Mouse (Mus musculus) left cerebral cortex, adult 18-20 months (tissue): Measurements from ENCODE around the gene Wipi1. TPM values are rescaled to one million over a fixed set of nuclear protein-coding genes. Genes with fewer than 3 reads are reported as not detected.
A peak's percentile ranks its signal among the peaks of the same experiment; 100 is the strongest.

ENCODE experiments used
- DNase-seq, 2 experiments: peaks; one replicate each; pipeline ENCODE4 v3.0.0; 2021 to 2022; ENCODE audit warnings: low spot score in 2 of 2, mixed read lengths in 1 of 2
- total RNA-seq, 2 experiments: library from RNA; stranded (reverse); gene quantifications; 2 replicates each; pipeline ENCODE4 v1.2.3; 2021

The Wipi1 gene
- total RNA-seq, 2 experiments from 2014 or later, result 18.4 to 19.3 TPM

DNA sequence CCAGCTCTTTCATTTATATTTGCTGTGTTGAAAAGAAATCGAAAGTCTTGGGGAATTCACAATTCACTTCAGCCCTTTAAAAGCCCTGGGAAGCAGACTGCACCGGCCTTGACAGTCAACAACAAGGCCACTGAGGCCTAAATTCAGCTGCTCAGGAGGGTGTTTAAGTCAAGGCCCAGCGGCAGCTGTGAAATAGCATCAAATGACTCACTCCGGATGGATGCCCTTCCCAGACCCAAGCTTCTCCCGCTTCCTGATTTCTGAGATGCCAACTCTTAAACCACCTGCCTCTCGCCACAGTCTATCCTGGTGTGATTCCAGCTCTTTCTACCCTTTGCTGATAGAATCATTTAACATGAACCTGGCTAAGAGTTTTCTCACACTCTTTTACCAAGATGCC, 8.6 kb upstream of the Wipi1 start:
- DNase-seq, result no peak

DNA sequence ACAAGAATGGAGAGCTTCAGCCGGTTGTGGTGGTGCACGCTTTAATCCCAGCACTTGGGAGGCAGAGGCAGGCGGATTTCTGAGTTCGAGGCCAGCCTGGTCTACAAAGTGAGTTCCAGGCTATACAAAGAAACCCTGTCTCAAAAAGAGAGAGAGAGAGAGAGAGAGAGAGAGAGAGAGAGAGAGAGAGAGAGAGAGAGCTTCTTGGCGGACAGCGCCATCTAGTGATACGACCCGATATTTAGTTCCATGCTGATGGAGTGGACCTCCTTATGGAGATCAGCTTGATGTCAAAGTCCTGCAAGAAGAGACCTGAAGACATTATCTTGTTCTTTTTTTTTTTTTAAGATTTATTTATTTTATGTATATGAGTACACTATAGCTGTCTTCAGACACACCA, 7.3 kb upstream of the Wipi1 start:
- peak; percentile 44 to 80 for DNase-seq

DNA sequence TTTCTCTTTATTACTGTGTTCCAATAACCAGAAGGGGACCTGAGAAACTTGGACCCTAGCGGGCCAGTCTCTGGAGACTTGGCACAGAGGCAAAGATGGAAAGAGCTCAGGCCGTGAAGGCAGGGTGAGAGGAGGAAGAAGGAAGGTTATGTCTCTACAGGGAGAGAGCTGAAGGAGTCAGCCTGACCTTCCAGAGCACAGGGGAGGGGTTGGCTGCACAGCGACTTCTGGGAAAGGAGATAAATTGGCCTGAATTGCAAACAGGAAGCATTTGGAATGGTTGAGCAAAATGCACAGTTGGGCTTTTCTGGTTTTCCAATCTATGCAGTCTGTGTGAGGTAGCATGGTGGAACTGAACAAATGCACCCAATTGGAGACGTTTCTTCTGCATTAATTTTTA, 5.0 kb upstream of the Wipi1 start:
- DNase-seq, result no peak

DNA sequence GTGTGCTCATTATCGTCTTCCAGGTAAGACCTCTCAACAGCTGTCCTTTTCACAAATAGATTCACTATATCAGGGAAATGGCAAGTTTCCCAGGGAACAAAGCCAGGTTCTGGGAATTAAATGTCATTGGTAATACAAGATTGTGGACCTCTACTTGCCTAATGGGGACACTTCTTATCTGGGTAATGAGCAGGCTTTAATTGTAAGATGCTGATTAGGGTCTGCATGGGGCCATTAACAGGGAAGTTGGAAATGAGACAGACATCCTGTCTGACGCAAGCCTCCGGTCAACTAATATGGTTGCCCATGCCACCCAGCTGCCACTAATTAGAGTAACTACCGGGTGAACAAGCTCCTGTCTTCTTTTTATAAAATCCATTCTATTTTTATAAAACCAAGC, 4.6 kb upstream of the Wipi1 start:
- DNase-seq, result no peak

DNA sequence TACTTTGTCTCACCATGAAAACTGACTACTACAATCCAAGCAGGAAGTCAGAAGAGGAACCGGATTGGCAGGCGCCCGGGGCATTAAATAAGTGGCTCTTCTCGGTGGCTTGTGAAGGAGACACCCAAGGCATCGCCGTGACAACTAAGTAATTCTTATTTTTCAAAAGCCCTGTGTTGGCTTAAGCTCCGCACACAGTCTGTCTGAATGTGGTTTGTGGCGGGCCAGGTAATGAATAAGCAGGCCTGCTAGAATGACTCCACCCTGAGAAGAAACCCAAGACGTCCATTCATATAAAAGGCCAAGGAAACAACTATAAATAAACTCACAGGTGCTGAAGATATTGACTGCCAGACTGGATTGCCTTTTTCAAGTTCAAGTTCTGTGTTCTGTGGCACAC, 3.5 kb upstream of the Wipi1 start:
- no peak for DNase-seq

DNA sequence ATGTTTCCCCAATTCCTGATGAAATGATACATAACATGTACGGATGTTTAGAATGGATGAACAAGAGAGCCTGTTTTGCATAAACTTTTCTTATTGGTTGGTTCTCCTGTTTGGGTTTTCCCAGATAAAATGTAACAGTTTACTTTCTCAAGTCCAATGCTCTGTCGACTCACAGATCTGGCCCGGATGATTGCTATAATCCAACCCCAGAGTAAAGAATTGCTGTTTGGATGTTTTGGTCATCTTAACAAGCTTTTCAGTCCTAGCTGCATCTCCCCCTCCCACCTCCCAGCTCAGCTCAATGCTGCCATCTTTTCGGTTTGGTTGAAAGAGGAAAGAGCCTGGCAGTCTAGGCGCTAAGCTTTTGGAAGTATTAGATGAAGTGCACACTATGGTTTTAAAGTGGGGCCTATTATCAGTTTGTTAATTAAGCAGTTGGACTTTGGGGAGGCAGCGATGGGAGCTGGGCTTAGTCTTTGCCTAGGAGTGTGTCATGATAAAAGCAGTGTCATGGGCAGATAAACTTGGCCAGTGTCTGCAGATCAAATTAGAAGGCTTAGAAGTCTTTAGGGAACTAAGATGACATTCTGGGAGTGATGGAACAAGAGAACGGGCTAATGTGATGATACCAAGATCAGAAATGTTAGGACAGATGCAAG, 1.2 kb upstream of the Wipi1 start:
- no peak for DNase-seq

DNA sequence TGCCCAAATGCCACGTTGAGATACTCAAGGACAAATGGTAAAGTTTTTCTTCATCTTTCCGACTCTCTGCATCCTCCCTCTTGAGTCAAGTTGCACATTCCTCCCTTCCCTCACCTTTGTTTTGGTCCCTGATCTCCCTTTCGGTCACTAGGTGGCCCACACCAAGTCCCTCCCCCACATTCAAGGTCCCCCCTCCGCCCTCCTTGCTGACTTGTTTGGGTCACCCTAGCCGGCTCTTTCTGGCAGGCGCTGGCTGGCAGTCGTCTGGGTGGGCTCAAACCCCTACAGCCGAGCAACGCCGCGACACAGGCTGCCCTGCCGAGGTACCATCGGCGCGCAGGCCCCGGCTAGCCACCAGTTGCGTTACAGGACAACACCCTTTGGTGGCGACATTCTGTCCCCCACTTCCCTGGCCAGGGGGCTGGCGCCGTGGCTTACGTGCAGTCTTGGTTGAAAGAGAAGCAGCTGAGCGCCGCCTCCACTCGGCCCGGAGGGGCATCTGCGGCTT, 918 bp downstream of the Wipi1 start:
- DNase-seq, result no peak

DNA sequence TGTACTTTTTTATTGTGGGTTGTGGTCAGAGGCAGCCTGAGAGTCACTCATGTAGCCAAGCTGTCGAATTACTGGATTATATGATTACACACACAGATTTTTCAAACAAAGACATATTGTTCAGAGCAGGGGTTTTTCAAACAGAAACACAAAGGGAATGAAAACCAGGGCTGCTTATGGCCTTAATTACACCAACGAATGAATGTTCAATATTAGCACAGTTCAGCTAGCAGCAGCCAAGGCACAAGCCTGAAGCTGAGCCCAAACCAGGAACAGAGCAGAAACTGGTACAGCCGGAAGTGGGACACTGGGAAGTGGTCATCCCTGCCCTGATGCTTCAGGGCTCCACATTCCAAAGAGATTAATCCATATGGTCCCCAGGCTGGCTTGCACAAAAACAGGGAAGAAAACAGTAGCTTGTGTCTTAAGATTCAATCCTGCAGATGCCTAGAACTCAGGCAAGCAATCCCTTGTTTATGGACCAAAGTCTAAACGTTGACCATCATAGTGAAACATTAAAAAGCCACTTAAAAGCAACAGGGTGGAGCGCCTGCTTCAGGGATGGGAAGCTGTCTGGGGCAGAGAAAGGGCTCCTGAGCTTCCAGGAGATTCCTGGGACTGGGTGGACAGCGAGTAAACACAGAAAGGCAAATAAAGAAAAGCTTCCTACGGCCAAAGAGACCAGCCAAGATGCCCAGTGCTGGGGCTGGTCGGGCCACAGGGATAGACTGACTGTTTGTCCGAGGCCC, 1.5 kb downstream of the Wipi1 start:
- no peak for DNase-seq

DNA sequence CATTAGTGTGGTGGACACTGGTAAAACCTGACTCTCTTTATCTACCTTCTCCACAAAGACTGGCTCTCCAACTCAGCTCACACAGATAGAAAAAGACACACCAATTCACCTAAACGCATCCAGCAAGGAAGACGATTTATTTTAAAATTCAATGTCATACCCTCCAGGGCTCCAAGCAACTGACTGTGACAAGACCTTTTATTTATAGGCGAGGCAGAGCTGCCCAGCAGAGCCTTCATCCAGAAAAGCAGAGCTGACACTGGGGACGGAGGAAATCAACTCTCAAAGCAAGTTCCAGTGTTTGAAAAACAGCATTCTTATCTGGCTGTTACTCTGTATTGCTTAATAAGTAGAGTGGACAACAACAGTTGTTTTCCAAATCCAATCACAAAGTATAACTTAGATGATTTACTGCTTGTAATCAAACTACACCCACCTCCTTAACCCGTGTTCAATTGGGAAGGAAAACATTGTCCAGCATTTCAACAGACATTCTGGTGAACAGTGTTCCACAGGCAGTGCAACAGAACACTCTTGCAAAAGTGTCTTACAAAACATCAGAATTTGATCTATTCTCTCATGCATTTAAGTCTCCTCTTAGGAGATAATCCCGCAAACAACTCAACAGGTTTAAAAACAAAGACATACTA, 2.7 kb downstream of the Wipi1 start:
- no peak for DNase-seq

DNA sequence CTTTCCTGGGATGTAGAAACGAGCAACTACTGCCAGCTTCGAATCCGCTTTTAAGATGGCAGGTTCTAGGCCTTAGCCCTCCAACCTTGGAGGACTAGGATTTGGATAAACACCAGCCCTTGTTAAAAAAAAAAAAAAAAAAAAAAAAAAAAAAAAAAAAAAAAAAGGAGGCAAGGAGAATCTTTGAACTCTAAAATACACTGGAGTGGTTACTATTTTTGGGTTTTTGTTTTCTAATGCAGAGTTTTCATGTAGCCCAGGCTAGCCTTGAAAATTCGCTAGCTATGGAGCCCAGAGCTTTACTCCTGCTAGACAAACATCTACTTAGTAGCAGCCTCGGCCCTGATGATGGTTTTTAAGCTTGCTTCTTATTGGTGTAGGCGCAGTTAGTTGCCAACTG, 4.2 kb downstream of the Wipi1 start:
- no peak for DNase-seq

DNA sequence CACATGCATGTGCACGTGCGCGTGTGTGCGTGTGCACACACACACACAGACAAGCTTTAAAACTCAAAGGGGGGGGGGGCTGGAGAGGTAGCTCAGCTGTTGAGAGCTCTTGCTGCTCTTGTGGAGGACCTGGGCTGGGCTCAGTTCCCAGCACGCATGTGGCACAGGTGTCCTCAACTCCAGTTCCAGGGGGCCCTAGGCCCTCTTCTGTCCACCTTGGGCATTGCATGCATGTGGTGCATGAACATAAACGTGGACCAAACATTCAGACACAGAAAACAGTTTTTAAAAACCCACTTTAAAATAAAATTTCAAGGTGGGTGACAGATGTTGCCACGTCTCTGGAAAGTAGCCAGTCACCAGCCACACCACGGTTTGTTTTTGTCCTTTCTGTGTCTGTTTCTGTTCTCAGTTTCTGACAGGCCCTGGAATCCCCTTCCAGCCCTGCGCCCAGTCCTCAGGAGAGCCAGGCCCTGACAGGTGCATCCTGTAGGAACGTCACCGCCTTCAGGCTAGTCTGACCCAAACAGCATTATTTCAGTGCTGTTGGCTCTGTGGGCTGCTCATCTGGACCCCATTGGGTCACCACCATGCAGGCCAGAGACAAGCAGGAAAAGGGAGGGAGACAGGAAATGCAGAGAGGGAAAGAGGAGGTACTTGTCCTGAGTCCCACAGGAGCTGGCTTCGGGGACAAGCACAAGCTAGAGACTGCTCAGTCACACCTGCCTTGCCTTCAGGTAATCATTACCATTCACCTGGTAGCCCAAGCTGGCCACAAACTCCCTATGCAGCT, 12.8 kb downstream of the Wipi1 start:
- DNase-seq, result no peak

DNA sequence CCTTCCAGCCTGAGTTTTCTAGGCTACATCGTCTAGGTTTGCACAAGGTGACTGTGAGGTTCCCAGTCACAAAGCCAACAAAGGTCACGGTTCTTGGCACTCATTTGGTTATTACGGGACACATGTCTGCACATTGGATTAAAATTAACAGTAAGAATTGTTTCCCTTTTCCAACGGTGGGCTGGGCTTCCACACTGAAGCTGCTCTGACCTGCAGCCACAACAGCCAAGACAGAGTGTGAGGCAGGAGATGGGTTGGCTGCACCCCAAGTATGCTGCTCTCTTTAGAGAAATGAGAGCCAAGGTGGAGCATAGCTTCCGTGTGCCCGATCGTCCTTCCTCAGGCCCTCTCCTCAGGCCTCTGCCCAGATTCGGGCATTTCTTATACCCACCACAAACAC, 17.0 kb downstream of the Wipi1 start:
- DNase-seq, result no peak

DNA sequence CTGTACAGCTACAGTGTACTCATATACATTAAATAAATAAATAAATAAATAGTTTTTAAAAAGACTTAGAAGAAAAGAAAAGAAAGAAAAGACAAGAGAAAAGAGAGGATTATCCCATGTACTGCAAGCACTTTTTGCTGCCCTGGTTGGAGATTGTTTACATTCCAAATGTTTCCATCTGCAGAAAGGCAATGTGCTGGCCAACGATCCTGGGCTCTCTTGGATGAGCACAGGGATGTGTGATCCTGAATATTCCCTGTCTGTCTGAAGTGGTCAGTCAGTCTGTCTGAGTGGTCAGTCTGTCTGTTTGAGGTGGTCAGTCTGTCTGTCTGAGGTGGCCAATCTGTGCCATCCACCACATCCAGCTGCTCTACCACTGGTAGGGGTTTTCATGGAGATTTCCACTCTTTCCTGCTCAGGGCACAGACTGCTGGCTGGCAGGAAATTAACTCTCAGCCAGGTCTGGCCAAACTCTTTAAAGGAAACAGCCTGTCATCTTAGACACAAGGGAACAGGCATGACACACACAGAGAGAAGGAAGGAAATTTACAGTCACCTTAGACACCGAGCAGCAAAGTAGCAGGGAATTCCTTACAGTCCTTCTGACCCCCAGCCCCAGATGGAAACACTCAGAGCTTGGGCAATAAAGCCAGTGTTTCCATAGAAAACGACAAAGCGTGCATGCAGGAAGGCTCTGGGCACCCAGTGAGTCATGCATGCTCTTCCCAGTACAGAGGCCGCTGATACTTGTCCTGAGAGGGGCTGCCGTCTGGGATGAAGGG, 18.4 kb downstream of the Wipi1 start:
- no peak for DNase-seq

DNA sequence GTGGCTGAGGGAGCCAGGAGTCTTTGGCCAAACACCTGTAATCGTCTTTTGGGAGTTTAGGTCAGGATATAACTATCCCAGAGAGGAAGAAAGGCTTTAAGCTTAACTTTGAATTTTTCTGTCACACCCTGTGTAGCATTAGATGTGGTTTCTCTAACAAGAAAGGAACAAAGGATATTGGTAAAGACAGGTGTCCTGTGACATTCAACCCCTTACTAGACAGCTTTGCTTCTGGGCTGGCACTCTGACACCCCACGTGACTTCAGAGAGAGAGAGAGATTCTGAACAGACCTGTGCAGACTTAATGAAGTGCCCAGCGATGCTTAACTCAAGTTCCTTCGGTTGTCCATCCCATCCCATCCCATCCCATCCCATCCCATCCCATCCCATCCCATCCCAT, 20.3 kb downstream of the Wipi1 start:
- no peak for DNase-seq

DNA sequence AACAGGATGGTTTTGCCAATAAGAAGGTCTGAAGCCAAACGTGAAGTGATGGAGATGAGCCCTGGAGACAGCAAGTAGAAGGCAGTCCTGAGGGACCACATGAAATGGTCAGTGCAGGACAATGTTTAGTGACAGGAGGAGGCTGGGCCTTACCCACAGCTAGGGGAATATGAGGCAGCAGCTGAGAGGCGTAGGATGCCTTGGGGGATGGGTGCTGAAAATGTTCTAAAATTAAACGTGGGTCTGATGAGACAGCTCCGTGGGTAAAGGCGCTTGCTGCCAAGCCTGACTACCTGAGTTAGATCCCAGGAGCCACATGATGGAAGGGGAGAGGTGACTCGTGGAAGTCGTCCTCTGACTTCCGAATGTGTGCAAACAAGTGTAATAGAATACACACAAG, 21.8 kb downstream of the Wipi1 start:
- DNase-seq, result peak; percentile 21 to 27

DNA sequence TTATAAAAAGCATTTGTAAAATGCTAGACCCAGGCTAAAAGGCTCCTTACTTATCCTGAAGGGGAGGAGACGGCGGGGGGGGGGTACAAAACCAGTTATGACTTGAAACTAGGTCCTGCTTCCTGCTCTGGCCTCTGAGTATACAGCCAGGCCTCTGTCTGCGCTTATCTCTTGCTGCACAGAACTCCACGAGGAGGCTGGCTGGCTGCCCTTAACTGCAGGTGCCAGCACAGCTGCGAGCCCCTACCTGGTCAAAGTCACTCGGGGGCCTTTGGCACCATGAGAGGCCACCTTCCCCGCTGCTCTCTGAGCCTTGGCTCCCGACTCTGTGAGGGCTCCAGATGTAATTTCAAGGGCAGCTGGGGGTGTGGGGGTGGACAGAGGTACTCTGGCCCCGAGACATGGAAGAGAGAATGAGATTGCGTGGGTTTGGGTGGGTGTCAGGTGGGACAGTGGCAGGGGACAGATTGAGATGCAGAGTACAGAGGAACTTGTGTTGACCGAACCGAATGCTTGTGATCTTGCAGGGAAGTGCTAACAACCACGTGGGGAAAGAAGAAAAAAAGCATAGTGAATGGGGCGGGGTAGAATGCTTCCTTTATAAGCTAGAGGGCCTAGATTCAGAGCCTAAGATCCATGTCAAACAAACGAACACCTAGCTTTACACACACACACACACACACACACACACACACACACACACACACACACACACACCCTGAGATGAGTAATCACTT, 24.0 kb downstream of the Wipi1 start:
- no peak for DNase-seq

DNA sequence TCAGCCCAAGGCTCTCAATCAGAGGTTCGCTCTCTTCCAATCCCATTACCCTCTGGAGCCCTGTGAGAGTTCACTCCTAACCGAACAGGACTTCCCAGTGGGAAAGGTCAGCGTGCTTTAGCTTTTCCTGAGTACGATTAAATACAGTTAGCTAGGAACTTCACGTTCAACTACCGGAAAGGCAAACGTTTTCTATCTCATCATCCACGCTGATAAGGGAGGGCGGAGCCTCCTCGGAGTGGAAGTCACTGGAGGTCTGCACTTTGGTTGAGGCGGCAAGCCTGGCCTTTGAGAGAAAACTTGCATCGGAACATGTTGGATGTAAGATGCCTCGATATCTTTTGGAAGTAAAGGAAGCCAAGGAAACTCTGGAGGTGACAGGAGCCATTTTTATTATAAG, 24.7 kb downstream of the Wipi1 start:
- DNase-seq, result no peak

DNA sequence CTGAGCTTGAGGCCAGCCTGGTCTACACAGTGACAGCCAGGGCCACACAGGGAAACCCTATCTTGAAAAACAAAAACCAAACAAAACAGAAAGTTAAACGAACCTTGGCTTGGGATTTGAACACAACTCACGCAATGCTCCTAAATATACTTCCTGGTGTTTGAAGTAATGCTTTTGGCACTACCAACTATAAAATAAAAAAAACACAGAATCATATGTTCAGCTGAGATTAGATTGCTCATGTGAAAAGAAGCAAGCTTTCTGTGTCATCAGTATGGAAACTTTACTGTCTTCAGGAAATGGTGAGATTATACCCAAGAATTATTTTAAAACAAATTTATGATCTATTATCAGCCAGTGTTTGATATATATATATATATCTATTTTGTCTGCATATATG, 25.3 kb downstream of the Wipi1 start:
- no peak for DNase-seq

DNA sequence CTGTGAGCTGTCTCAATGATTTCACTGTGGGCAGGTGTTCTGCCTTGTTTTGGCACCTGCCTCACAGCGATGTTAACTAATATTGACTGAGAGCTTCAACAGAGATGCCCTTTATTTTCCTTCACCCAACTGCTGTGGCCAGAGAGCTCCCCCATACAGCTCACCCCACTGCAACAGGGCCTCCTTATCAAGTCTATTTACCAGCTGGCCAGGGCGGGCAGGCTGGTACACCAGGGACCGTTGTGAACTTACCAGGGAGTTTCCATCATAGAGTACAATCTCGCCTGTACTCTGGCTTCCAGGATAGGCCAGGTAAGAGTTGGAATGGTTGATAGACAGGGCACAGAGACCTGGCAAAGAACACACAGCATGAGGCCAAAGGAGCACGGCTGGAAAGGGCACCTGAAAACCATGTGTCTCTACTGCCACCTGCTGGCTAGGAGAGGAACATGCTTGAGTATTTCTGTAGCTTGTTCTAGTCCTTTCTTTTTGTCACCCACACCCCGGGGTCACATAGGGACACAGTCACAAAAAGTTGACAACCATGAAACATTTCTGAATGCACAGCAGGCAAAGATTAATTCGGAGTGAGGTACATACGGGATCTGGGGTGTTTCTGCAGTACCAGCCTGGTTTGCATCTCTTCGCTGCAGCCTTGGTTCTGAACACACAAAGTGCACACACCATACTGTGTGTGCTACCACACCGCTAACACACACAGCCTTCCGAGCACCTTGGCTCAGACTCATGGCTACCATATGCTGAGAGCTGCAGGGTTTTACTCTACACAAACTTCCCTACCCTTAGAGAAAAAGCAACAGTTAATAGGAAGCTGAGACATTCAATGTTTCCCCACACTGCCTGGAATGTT, 26.7 kb downstream of the Wipi1 start:
- peak; percentile 69 to 80 for DNase-seq
